Mouse (Mus musculus) MEL (cell line): Measurements from ENCODE around the gene Acsl3. TPM values are rescaled to one million over a fixed set of nuclear protein-coding genes. Genes with fewer than 3 reads are reported as not detected.

Source experiments
- DNase-seq: peaks from one replicate; pipeline ENCODE4 v3.0.0; 2011; ENCODE audit warnings: low read depth, low spot score
- H3K27ac ChIP-seq: 2 replicates; pipeline ENCODE4 v1.5.1; 2012; ENCODE audit warnings: low read depth, mild to moderate bottlenecking, control low read depth, low read length, moderate library complexity; ENCODE audit not compliant: control insufficient read depth
- H3K27me3 ChIP-seq, 2 experiments: fragments of 150-350 bp in 1 of 2; sonication (generic) in 1 of 2; 2 replicates each; pipeline ENCODE4 v1.6.1; 2012; ENCODE audit warnings: low read length in 2 of 2, mild to moderate bottlenecking in 2 of 2, improper control_type of control experiment in 1 of 2, moderate library complexity in 1 of 2; ENCODE audit not compliant: insufficient read depth in 2 of 2, control insufficient read depth in 1 of 2
- H3K36me3 ChIP-seq, 2 experiments: 2 replicates each; pipeline ENCODE4 v1.6.1; 2012 to 2014; ENCODE audit warnings: low read length in 2 of 2, improper control_type of control experiment in 1 of 2, inconsistent platforms in 1 of 2, mild to moderate bottlenecking in 1 of 2; ENCODE audit not compliant: insufficient read depth in 2 of 2, control insufficient read depth in 1 of 2
- H3K4me1 ChIP-seq, 2 experiments: fragments of 150-350 bp in 1 of 2; sonication (generic) in 1 of 2; 2 replicates each; pipeline ENCODE4 v1.6.1; 2012; ENCODE audit warnings: low read length in 2 of 2, improper control_type of control experiment in 1 of 2, mild to moderate bottlenecking in 1 of 2; ENCODE audit not compliant: insufficient read depth in 2 of 2, control insufficient read depth in 1 of 2
- H3K4me3 ChIP-seq, 2 experiments: fragments of 150-350 bp in 1 of 2; sonication (generic) in 1 of 2; 2 replicates each; pipeline ENCODE4 v1.5.1; 2012; ENCODE audit warnings: low read depth in 2 of 2, low read length in 2 of 2, mild to moderate bottlenecking in 2 of 2, moderate library complexity in 2 of 2, control low read depth in 1 of 2, improper control_type of control experiment in 1 of 2; ENCODE audit not compliant: control insufficient read depth in 1 of 2, insufficient read depth in 1 of 2
- H3K79me2 ChIP-seq: 2 replicates; pipeline ENCODE4 v1.6.1; 2012; ENCODE audit warnings: mild to moderate bottlenecking, low read length, moderate library complexity; ENCODE audit not compliant: control insufficient read depth, poor library complexity, insufficient read depth
- H3K9ac ChIP-seq: 2 replicates; pipeline ENCODE4 v1.6.1; 2012; ENCODE audit warnings: low read depth, mild to moderate bottlenecking, control low read depth, low read length, moderate library complexity; ENCODE audit not compliant: control insufficient read depth, poor library complexity, severe bottlenecking
- H3K9me3 ChIP-seq: fragments of 150-350 bp; sonication (generic); replicated peaks from 2 replicates; pipeline ENCODE4 v1.6.1; 2012; ENCODE audit warnings: mild to moderate bottlenecking, low read length, improper control_type of control experiment, moderate library complexity; ENCODE audit not compliant: insufficient read depth
- BHLHE40 ChIP-seq: IDR thresholded peaks from 2 replicates; pipeline ENCODE4 v1.6.1; 2012; ENCODE audit warnings: low read depth, mild to moderate bottlenecking, inconsistent platforms, low read length, improper control_type of control experiment, borderline replicate concordance
- CHD2 ChIP-seq: IDR thresholded peaks from 2 replicates; pipeline ENCODE4 v1.6.1; 2011; ENCODE audit warnings: low read length, improper control_type of control experiment
- CTCF ChIP-seq, 3 experiments: IDR thresholded peaks in 2 of 3; conservative IDR thresholded peaks in 1 of 3; 2 replicates each; pipeline ENCODE4 v1.5.1; 2011 to 2012; ENCODE audit warnings: low read length in 3 of 3, low read depth in 2 of 3, mild to moderate bottlenecking in 2 of 3, improper control_type of control experiment in 1 of 3, inconsistent platforms in 1 of 3, mixed read lengths in 1 of 3, moderate library complexity in 1 of 3; ENCODE audit not compliant: control insufficient read depth in 1 of 3, insufficient read depth in 1 of 3, poor library complexity in 1 of 3, severe bottlenecking in 1 of 3
- E2F4 ChIP-seq: IDR thresholded peaks from 2 replicates; pipeline ENCODE4 v1.6.1; 2011; ENCODE audit warnings: low read depth, low read length, improper control_type of control experiment, borderline replicate concordance
- ELF1 ChIP-seq: IDR thresholded peaks from 2 replicates; pipeline ENCODE4 v1.6.1; 2014; ENCODE audit warnings: low read depth, mild to moderate bottlenecking, inconsistent platforms, low read length, improper control_type of control experiment, moderate library complexity
- ETS1 ChIP-seq: IDR thresholded peaks from 2 replicates; pipeline ENCODE4 v1.6.1; 2012; ENCODE audit warnings: low read depth, mild to moderate bottlenecking, inconsistent platforms, low read length, improper control_type of control experiment, moderate library complexity
- HCFC1 ChIP-seq: IDR thresholded peaks from 2 replicates; pipeline ENCODE4 v1.6.1; 2012; ENCODE audit warnings: low read depth, mild to moderate bottlenecking, inconsistent platforms, low read length, improper control_type of control experiment, moderate library complexity
- JUND ChIP-seq: IDR thresholded peaks from 2 replicates; pipeline ENCODE4 v1.6.1; 2011; ENCODE audit warnings: low read depth, mild to moderate bottlenecking, improper control_type of control experiment, low read length
- KAT2A ChIP-seq: conservative IDR thresholded peaks from 2 replicates; pipeline ENCODE4 v1.6.1; 2012; ENCODE audit warnings: low read depth, low read length, improper control_type of control experiment, inconsistent platforms
- MAX ChIP-seq: IDR thresholded peaks from 2 replicates; pipeline ENCODE4 v1.6.1; 2011; ENCODE audit warnings: low read length, improper control_type of control experiment
- MAZ ChIP-seq: IDR thresholded peaks from 2 replicates; pipeline ENCODE4 v1.6.1; 2012; ENCODE audit warnings: low read depth, mild to moderate bottlenecking, inconsistent platforms, low read length, improper control_type of control experiment
- MXI1 ChIP-seq: IDR thresholded peaks from 2 replicates; pipeline ENCODE4 v1.6.1; 2011; ENCODE audit warnings: mild to moderate bottlenecking, low read depth, low read length, improper control_type of control experiment
- MYB ChIP-seq: IDR thresholded peaks from 2 replicates; pipeline ENCODE4 v1.6.1; 2011; ENCODE audit warnings: mild to moderate bottlenecking, low read depth, low read length, improper control_type of control experiment
- MYC ChIP-seq: IDR thresholded peaks from 2 replicates; pipeline ENCODE4 v1.6.1; 2011; ENCODE audit warnings: low read depth, mild to moderate bottlenecking, low read length, improper control_type of control experiment, moderate library complexity
- NELFE ChIP-seq: IDR thresholded peaks from 2 replicates; pipeline ENCODE4 v1.6.1; 2011; ENCODE audit warnings: low read depth, low read length, improper control_type of control experiment
- POLR2AphosphoS5 ChIP-seq: IDR thresholded peaks from 2 replicates; pipeline ENCODE4 v1.6.1; 2012; ENCODE audit warnings: low read depth, borderline replicate concordance, mild to moderate bottlenecking, inconsistent platforms, low read length, moderate library complexity, mixed read lengths
- SIN3A ChIP-seq: IDR thresholded peaks from 2 replicates; pipeline ENCODE4 v1.6.1; 2012; ENCODE audit warnings: low read length, improper control_type of control experiment, inconsistent platforms
- TBP ChIP-seq: IDR thresholded peaks from 2 replicates; pipeline ENCODE4 v1.8.0; 2011; ENCODE audit warnings: low read depth, low read length, improper control_type of control experiment
- USF2 ChIP-seq, 2 experiments: IDR thresholded peaks; 2 replicates each; pipeline ENCODE4 v1.6.1; 2011 to 2012; ENCODE audit warnings: improper control_type of control experiment in 2 of 2, low read length in 2 of 2, borderline replicate concordance in 1 of 2, inconsistent platforms in 1 of 2, low read depth in 1 of 2, mild to moderate bottlenecking in 1 of 2; ENCODE audit not compliant: insufficient read depth in 1 of 2
- ZKSCAN1 ChIP-seq: IDR thresholded peaks from 2 replicates; pipeline ENCODE4 v1.6.1; 2012; ENCODE audit warnings: low read depth, mild to moderate bottlenecking, inconsistent platforms, low read length, improper control_type of control experiment, moderate library complexity
- ZMIZ1 ChIP-seq: IDR thresholded peaks from 2 replicates; pipeline ENCODE4 v1.6.1; 2012; ENCODE audit warnings: low read depth, mild to moderate bottlenecking, inconsistent platforms, low read length, improper control_type of control experiment, moderate library complexity
- ZNF384 ChIP-seq: IDR thresholded peaks from 2 replicates; pipeline ENCODE4 v1.6.1; 2012; ENCODE audit warnings: low read depth, mild to moderate bottlenecking, inconsistent platforms, low read length, improper control_type of control experiment
- polyA plus RNA-seq, 2 experiments: library from polyadenylated mRNA; stranded (reverse) in 1 of 2; unstranded in 1 of 2; fragments of >175 nt in 1 of 2; fragments of >200 nt in 1 of 2; gene quantifications; 2 replicates each; pipeline versions ENCODE4 v1.2.1 to v1.2.4; 2012; ENCODE audit warnings: low replicate concordance in 2 of 2, low read depth in 1 of 2; ENCODE audit not compliant: insufficient read length in 2 of 2, insufficient read depth in 1 of 2, missing spikeins in 1 of 2
- total RNA-seq: library from RNA; depleted of rRNA; stranded (reverse); fragments of 300-350 nt; gene quantifications from 2 replicates; pipeline ENCODE4 v1.2.3, GENCODE M21; 2012

Acsl3 gene
- total and polyA plus RNA-seq, 3 experiments, result 32.9 to 38.9 TPM; not detected in 1

- H3K27ac ChIP-seq, result no peak overlapping the region
- H3K9ac ChIP-seq, result no peak overlapping the region
- H3K4me3 ChIP-seq, result no peak overlapping the region
- H3K27me3 ChIP-seq, result no peaks in the 10 kb centered on the region
- no peak for TF ChIP-seq MXI1
- TF ChIP-seq USF2 (IDR thresholded peaks at IDR 0.05; ENCODE audit: borderline replicate concordance in 1 of 2, insufficient read depth in 1 of 2, low read depth in 1 of 2, low read length in 2 of 2), result no peak
- no peak for TF ChIP-seq MYB
- no peak for TF ChIP-seq CTCF (IDR thresholded peaks at IDR 0.05 in 2 of 3, conservative IDR thresholded peaks at IDR 0.05 in 1 of 3; ENCODE audit: control insufficient read depth in 1 of 3, insufficient read depth in 1 of 3, low read depth in 2 of 3, low read length in 3 of 3, poor library complexity in 1 of 3, severe bottlenecking in 1 of 3)
- TF ChIP-seq ELF1, result no peak
- no peak for TF ChIP-seq MYC
- no peak for TF ChIP-seq ZMIZ1
- TF ChIP-seq POLR2AphosphoS5, result no peak
- TF ChIP-seq HCFC1, result no peak
- TF ChIP-seq JUND, result no peak
- no peak for TF ChIP-seq NELFE
- TF ChIP-seq MAZ, result no peak
- no peak for TF ChIP-seq SIN3A
- no peaks in the 10 kb centered on the region for H3K36me3 ChIP-seq
- no peaks in the 10 kb centered on the region for H3K9me3 ChIP-seq
- no peaks in the 10 kb centered on the region for H3K79me2 ChIP-seq
- H3K4me1 ChIP-seq, result no peaks in the 10 kb centered on the region
- DNase-seq, result no peak
Observed at GRCm38 (mm10) chr1:78742198-78742597, 84.6 kb downstream of the Acsl3 start.

- H3K9ac ChIP-seq, result no peak overlapping the region
- H3K79me2 ChIP-seq, result no peaks in the 10 kb centered on the region
- no peak for TF ChIP-seq ZKSCAN1
- TF ChIP-seq ELF1, result no peak
- no peak for TF ChIP-seq CHD2
- TF ChIP-seq KAT2A, result no peak
- TF ChIP-seq BHLHE40, result no peak
- no peak for TF ChIP-seq ZNF384
- no peak for TF ChIP-seq E2F4
- TF ChIP-seq TBP, result no peak
- no peak for TF ChIP-seq MAX
- TF ChIP-seq JUND, result no peak
- TF ChIP-seq SIN3A, result no peak
- TF ChIP-seq MAZ, result no peak
- no peak for TF ChIP-seq ZMIZ1
- TF ChIP-seq ETS1, result no peak
- H3K27ac ChIP-seq, result no peak overlapping the region
- no peaks in the 10 kb centered on the region for H3K36me3 ChIP-seq
- H3K4me1 ChIP-seq, result no peaks in the 10 kb centered on the region
- no peak for DNase-seq
- no peaks in the 10 kb centered on the region for H3K9me3 ChIP-seq
- H3K27me3 ChIP-seq, result no peaks in the 10 kb centered on the region
- H3K4me3 ChIP-seq, result no peak overlapping the region
Observed at GRCm38 (mm10) chr1:78743318-78743717, 85.7 kb downstream of the Acsl3 start.
